Mouse (Mus musculus) MEL (cell line): ENCODE results near the gene Cdh4. TPM values are rescaled to one million over a fixed set of nuclear protein-coding genes. Genes with fewer than 3 reads are reported as not detected.

Source experiments
- DNase-seq: peaks from one replicate; pipeline ENCODE4 v3.0.0; 2011; ENCODE audit warnings: low read depth, low spot score
- H3K27ac ChIP-seq: 2 replicates; pipeline ENCODE4 v1.5.1; 2012; ENCODE audit warnings: low read depth, mild to moderate bottlenecking, control low read depth, low read length, moderate library complexity; ENCODE audit not compliant: control insufficient read depth
- H3K27me3 ChIP-seq, 2 experiments: fragments of 150-350 bp in 1 of 2; sonication (generic) in 1 of 2; 2 replicates each; pipeline ENCODE4 v1.6.1; 2012; ENCODE audit warnings: low read length in 2 of 2, mild to moderate bottlenecking in 2 of 2, improper control_type of control experiment in 1 of 2, moderate library complexity in 1 of 2; ENCODE audit not compliant: insufficient read depth in 2 of 2, control insufficient read depth in 1 of 2
- H3K36me3 ChIP-seq, 2 experiments: 2 replicates each; pipeline ENCODE4 v1.6.1; 2012 to 2014; ENCODE audit warnings: low read length in 2 of 2, improper control_type of control experiment in 1 of 2, inconsistent platforms in 1 of 2, mild to moderate bottlenecking in 1 of 2; ENCODE audit not compliant: insufficient read depth in 2 of 2, control insufficient read depth in 1 of 2
- H3K4me1 ChIP-seq, 2 experiments: fragments of 150-350 bp in 1 of 2; sonication (generic) in 1 of 2; 2 replicates each; pipeline ENCODE4 v1.6.1; 2012; ENCODE audit warnings: low read length in 2 of 2, improper control_type of control experiment in 1 of 2, mild to moderate bottlenecking in 1 of 2; ENCODE audit not compliant: insufficient read depth in 2 of 2, control insufficient read depth in 1 of 2
- H3K4me3 ChIP-seq, 2 experiments: fragments of 150-350 bp in 1 of 2; sonication (generic) in 1 of 2; 2 replicates each; pipeline ENCODE4 v1.5.1; 2012; ENCODE audit warnings: low read depth in 2 of 2, low read length in 2 of 2, mild to moderate bottlenecking in 2 of 2, moderate library complexity in 2 of 2, control low read depth in 1 of 2, improper control_type of control experiment in 1 of 2; ENCODE audit not compliant: control insufficient read depth in 1 of 2, insufficient read depth in 1 of 2
- H3K79me2 ChIP-seq: 2 replicates; pipeline ENCODE4 v1.6.1; 2012; ENCODE audit warnings: mild to moderate bottlenecking, low read length, moderate library complexity; ENCODE audit not compliant: control insufficient read depth, poor library complexity, insufficient read depth
- H3K9ac ChIP-seq: 2 replicates; pipeline ENCODE4 v1.6.1; 2012; ENCODE audit warnings: low read depth, mild to moderate bottlenecking, control low read depth, low read length, moderate library complexity; ENCODE audit not compliant: control insufficient read depth, poor library complexity, severe bottlenecking
- H3K9me3 ChIP-seq: fragments of 150-350 bp; sonication (generic); replicated peaks from 2 replicates; pipeline ENCODE4 v1.6.1; 2012; ENCODE audit warnings: mild to moderate bottlenecking, low read length, improper control_type of control experiment, moderate library complexity; ENCODE audit not compliant: insufficient read depth
- CHD1 ChIP-seq: IDR thresholded peaks from 2 replicates; pipeline ENCODE4 v1.6.1; 2012; ENCODE audit warnings: low read depth, mild to moderate bottlenecking, inconsistent platforms, low read length, improper control_type of control experiment
- CHD2 ChIP-seq: IDR thresholded peaks from 2 replicates; pipeline ENCODE4 v1.6.1; 2011; ENCODE audit warnings: low read length, improper control_type of control experiment
- CTCF ChIP-seq, 3 experiments: IDR thresholded peaks in 2 of 3; conservative IDR thresholded peaks in 1 of 3; 2 replicates each; pipeline ENCODE4 v1.5.1; 2011 to 2012; ENCODE audit warnings: low read length in 3 of 3, low read depth in 2 of 3, mild to moderate bottlenecking in 2 of 3, improper control_type of control experiment in 1 of 3, inconsistent platforms in 1 of 3, mixed read lengths in 1 of 3, moderate library complexity in 1 of 3; ENCODE audit not compliant: control insufficient read depth in 1 of 3, insufficient read depth in 1 of 3, poor library complexity in 1 of 3, severe bottlenecking in 1 of 3
- ELF1 ChIP-seq: IDR thresholded peaks from 2 replicates; pipeline ENCODE4 v1.6.1; 2014; ENCODE audit warnings: low read depth, mild to moderate bottlenecking, inconsistent platforms, low read length, improper control_type of control experiment, moderate library complexity
- EP300 ChIP-seq, 2 experiments: IDR thresholded peaks; 2 replicates each; pipeline ENCODE4 v1.6.1; 2011; ENCODE audit warnings: improper control_type of control experiment in 2 of 2, low read length in 2 of 2, low read depth in 1 of 2, mild to moderate bottlenecking in 1 of 2
- GATA1 ChIP-seq: IDR thresholded peaks from 2 replicates; pipeline ENCODE4 v1.6.1; 2011; ENCODE audit warnings: low read depth, low read length, improper control_type of control experiment
- JUND ChIP-seq: IDR thresholded peaks from 2 replicates; pipeline ENCODE4 v1.6.1; 2011; ENCODE audit warnings: low read depth, mild to moderate bottlenecking, improper control_type of control experiment, low read length
- MXI1 ChIP-seq: IDR thresholded peaks from 2 replicates; pipeline ENCODE4 v1.6.1; 2011; ENCODE audit warnings: mild to moderate bottlenecking, low read depth, low read length, improper control_type of control experiment
- MYB ChIP-seq: IDR thresholded peaks from 2 replicates; pipeline ENCODE4 v1.6.1; 2011; ENCODE audit warnings: mild to moderate bottlenecking, low read depth, low read length, improper control_type of control experiment
- NELFE ChIP-seq: IDR thresholded peaks from 2 replicates; pipeline ENCODE4 v1.6.1; 2011; ENCODE audit warnings: low read depth, low read length, improper control_type of control experiment
- POLR2A ChIP-seq, 2 experiments: IDR thresholded peaks; 2 replicates each; pipeline ENCODE4 v1.6.1; 2011 to 2012; ENCODE audit warnings: low read length in 2 of 2, mild to moderate bottlenecking in 2 of 2, control low read depth in 1 of 2, improper control_type of control experiment in 1 of 2, low read depth in 1 of 2, moderate library complexity in 1 of 2; ENCODE audit not compliant: control insufficient read depth in 1 of 2, insufficient read depth in 1 of 2, poor library complexity in 1 of 2
- POLR2AphosphoS2 ChIP-seq: IDR thresholded peaks from 2 replicates; pipeline ENCODE4 v1.6.1; 2011; ENCODE audit warnings: low read length, improper control_type of control experiment
- POLR2AphosphoS5 ChIP-seq: IDR thresholded peaks from 2 replicates; pipeline ENCODE4 v1.6.1; 2012; ENCODE audit warnings: low read depth, borderline replicate concordance, mild to moderate bottlenecking, inconsistent platforms, low read length, moderate library complexity, mixed read lengths
- RCOR1 ChIP-seq: IDR thresholded peaks from 2 replicates; pipeline ENCODE4 v1.6.1; 2012; ENCODE audit warnings: low read depth, mild to moderate bottlenecking, inconsistent platforms, low read length, improper control_type of control experiment
- SIN3A ChIP-seq: IDR thresholded peaks from 2 replicates; pipeline ENCODE4 v1.6.1; 2012; ENCODE audit warnings: low read length, improper control_type of control experiment, inconsistent platforms
- SMC3 ChIP-seq: IDR thresholded peaks from 2 replicates; pipeline ENCODE4 v1.6.1; 2011; ENCODE audit warnings: low read depth, low read length, improper control_type of control experiment
- TAL1 ChIP-seq: IDR thresholded peaks from 2 replicates; pipeline ENCODE4 v1.6.1; 2012; ENCODE audit warnings: mild to moderate bottlenecking, inconsistent platforms, low read length, moderate library complexity, mixed read lengths
- TBP ChIP-seq: IDR thresholded peaks from 2 replicates; pipeline ENCODE4 v1.8.0; 2011; ENCODE audit warnings: low read depth, low read length, improper control_type of control experiment
- TCF12 ChIP-seq: IDR thresholded peaks from 2 replicates; pipeline ENCODE4 v1.6.1; 2014; ENCODE audit warnings: low read depth, mild to moderate bottlenecking, inconsistent platforms, low read length, improper control_type of control experiment, moderate library complexity
- ZC3H11A ChIP-seq: IDR thresholded peaks from 2 replicates; pipeline ENCODE4 v1.6.1; 2012; ENCODE audit warnings: low read depth, mild to moderate bottlenecking, inconsistent platforms, low read length, improper control_type of control experiment
- polyA plus RNA-seq, 2 experiments: library from polyadenylated mRNA; stranded (reverse) in 1 of 2; unstranded in 1 of 2; fragments of >175 nt in 1 of 2; fragments of >200 nt in 1 of 2; gene quantifications; 2 replicates each; pipeline versions ENCODE4 v1.2.1 to v1.2.4; 2012; ENCODE audit warnings: low replicate concordance in 2 of 2, low read depth in 1 of 2; ENCODE audit not compliant: insufficient read length in 2 of 2, insufficient read depth in 1 of 2, missing spikeins in 1 of 2
- total RNA-seq: library from RNA; depleted of rRNA; stranded (reverse); fragments of 300-350 nt; gene quantifications from 2 replicates; pipeline ENCODE4 v1.2.3, GENCODE M21; 2012

Cdh4 gene
- total and polyA plus RNA-seq, 3 experiments = not detected

DNA sequence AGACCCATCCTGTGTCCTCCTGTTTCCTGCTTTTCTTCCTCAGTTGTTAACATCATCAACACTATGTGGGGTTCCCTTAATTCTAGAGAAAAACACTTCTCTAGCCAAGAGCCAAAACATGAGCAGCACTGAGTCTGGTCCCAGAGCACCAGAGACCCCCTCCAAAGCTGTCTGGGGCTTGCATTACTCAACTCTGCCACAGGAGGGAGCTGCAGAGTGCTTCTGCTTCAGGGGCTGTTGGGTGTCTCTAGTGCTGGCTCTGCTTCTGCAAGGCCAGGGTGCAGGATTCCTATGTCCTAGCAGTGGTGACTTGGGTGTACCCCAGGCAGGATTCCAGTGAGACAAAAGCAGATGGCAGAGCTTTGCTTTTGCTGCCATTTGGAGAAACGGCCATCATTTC lies 239.2 kb downstream of the Cdh4 start:
- Histone ChIP-seq H3K36me3 (no peaks in the 10 kb centered on the region), H3K27me3 (no peaks in the 10 kb centered on the region), H3K27ac (no peak overlapping the region), H3K9me3 (no peaks in the 10 kb centered on the region), H3K4me3 (no peak overlapping the region), H3K4me1 (no peaks in the 10 kb centered on the region), H3K79me2 (no peaks in the 10 kb centered on the region), H3K9ac (no peak overlapping the region)
- no peak for DNase-seq
- TF ChIP-seq POLR2A (IDR thresholded peaks at IDR 0.05; ENCODE audit: control insufficient read depth in 1 of 2, insufficient read depth in 1 of 2, low read depth in 1 of 2, low read length in 2 of 2, poor library complexity in 1 of 2) (no peak), CTCF (IDR thresholded peaks at IDR 0.05 in 2 of 3, conservative IDR thresholded peaks at IDR 0.05 in 1 of 3; ENCODE audit: control insufficient read depth in 1 of 3, insufficient read depth in 1 of 3, low read depth in 2 of 3, low read length in 3 of 3, poor library complexity in 1 of 3, severe bottlenecking in 1 of 3) (peak; percentile 11 to 31 (median 20); a peak in 2 of 6 replicates), POLR2AphosphoS2 (no peak)

GRCm38 (mm10) chr2:179687243-179687681 lies 245.0 kb downstream of the Cdh4 start:
- H3K36me3 ChIP-seq = no peaks in the 10 kb centered on the region

DNA sequence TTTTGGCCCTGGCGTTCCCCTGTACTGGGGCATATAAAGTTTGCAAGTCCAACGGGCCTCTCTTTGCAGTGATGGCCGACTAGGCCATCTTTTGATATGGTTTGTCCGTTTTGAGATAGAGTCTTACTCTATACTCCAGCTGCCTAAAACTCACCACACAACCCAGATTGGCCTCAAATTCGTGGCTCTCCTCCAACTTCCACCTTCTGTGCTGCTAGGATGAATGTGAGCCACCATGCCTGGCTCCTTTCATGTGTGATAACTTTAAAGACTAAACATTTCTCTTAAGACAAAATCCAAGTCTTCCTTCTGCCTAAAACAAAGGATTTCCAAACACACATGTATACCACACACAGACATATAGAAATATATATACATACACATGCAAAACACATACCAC lies 246.7 kb downstream of the Cdh4 start:
- Histone ChIP-seq H3K27me3 (no peaks in the 10 kb centered on the region), H3K9me3 (no peaks in the 10 kb centered on the region), H3K27ac (no peak overlapping the region), H3K4me1 (no peaks in the 10 kb centered on the region), H3K4me3 (no peak overlapping the region), H3K79me2 (no peaks in the 10 kb centered on the region), H3K9ac (no peak overlapping the region), H3K36me3 (no peaks in the 10 kb centered on the region)
- DNase-seq = no peak
- TF ChIP-seq TCF12 (no peak), JUND (no peak), SIN3A (no peak), GATA1 (no peak), POLR2AphosphoS5 (no peak), CHD2 (no peak), POLR2AphosphoS2 (no peak)

More at GRCm38 (mm10) chr2:179687243-179687681, 245.0 kb downstream of the Cdh4 start:
- Histone ChIP-seq H3K27ac (no peak overlapping the region), H3K79me2 (no peaks in the 10 kb centered on the region), H3K4me1 (no peaks in the 10 kb centered on the region), H3K27me3 (no peaks in the 10 kb centered on the region), H3K9me3 (no peaks in the 10 kb centered on the region), H3K9ac (no peak overlapping the region), H3K4me3 (no peak overlapping the region)
- no peak for TF ChIP-seq NELFE
- TF ChIP-seq CHD2 = no peak
- no peak for TF ChIP-seq MXI1
- TF ChIP-seq JUND = no peak
- TF ChIP-seq CHD1 = no peak
- no peak for TF ChIP-seq SIN3A
- no peak for TF ChIP-seq MYB
- no peak for TF ChIP-seq ZC3H11A
- TF ChIP-seq TCF12 = no peak
- TF ChIP-seq EP300 (IDR thresholded peaks at IDR 0.05; ENCODE audit: low read depth in 1 of 2, low read length in 2 of 2) = no peak
- no peak for TF ChIP-seq RCOR1
- TF ChIP-seq TBP = no peak
- no peak for TF ChIP-seq SMC3
- no peak for TF ChIP-seq ELF1
- TF ChIP-seq POLR2AphosphoS2 = no peak
- TF ChIP-seq TAL1 = no peak
- DNase-seq = no peak
